Mouse (Mus musculus) neural tube, embryonic 14.5 days (tissue): ENCODE measurements at regions not wholly inside any gene's neighbourhood (a gene's known extent, or its start where the extent isn't known, plus 50 kb on each side); places are given as distances from the start of the nearest gene placed in this dataset.
"Not testable (repeated sequence)": the region's sequence is repeated elsewhere in the genome, so short reads cannot be mapped to it uniquely, and the experiment has no call there.

Source experiments
- ATAC-seq: fragments of 200-750 bp; cut with Nextera tagmentation; 2 replicates; pipeline ENCODE4 v1.8.0; 2017; ENCODE audit warnings: low read depth, mild to moderate bottlenecking, moderate TSS enrichment, moderate library complexity
- H3K27ac ChIP-seq: fragments of 300-500 bp; sonication (generic); 2 replicates; pipeline ENCODE4 v1.5.1; 2014; ENCODE audit warnings: low read depth, mild to moderate bottlenecking, control low read depth, low read length, moderate library complexity, mixed read lengths
- H3K27me3 ChIP-seq: fragments of 300-500 bp; sonication (generic); 2 replicates; pipeline ENCODE4 v1.6.1; 2014; ENCODE audit warnings: low read length; ENCODE audit not compliant: control insufficient read depth, insufficient read depth
- H3K36me3 ChIP-seq: fragments of 300-500 bp; sonication (generic); 2 replicates; pipeline ENCODE4 v1.6.1; 2014; ENCODE audit warnings: low read length, mixed read lengths; ENCODE audit not compliant: control insufficient read depth, insufficient read depth
- H3K4me1 ChIP-seq: fragments of 300-500 bp; sonication (generic); 2 replicates; pipeline ENCODE4 v1.6.1; 2014; ENCODE audit warnings: low read length; ENCODE audit not compliant: control insufficient read depth, insufficient read depth
- H3K4me2 ChIP-seq: fragments of 300-500 bp; sonication (generic); 2 replicates; pipeline ENCODE4 v1.6.1; 2014; ENCODE audit warnings: mild to moderate bottlenecking, low read depth, low read length, control low read depth
- H3K4me3 ChIP-seq: fragments of 300-500 bp; sonication (generic); 2 replicates; pipeline ENCODE4 v1.5.1; 2014; ENCODE audit warnings: low read depth, low read length, control low read depth, mixed read lengths
- H3K9ac ChIP-seq: fragments of 300-500 bp; sonication (generic); replicated peaks from 2 replicates; pipeline ENCODE4 v1.6.1; 2014; ENCODE audit warnings: low read depth, mild to moderate bottlenecking, control low read depth, low read length, mixed read lengths
- H3K9me3 ChIP-seq: fragments of 300-500 bp; sonication (generic); 2 replicates; pipeline ENCODE4 v1.6.1; 2016; ENCODE audit warnings: low read length; ENCODE audit not compliant: control insufficient read depth
- WGBS: fragments of 180-500 bp; shearing (Covaris S2); extraction: QIAGEN DNeasy Blood & Tissue Kit; methylation state at CpG from one replicate; pipeline ENCODE4 v1.1.7; 2014; 5-methylcytosine and 5-hydroxymethylcytosine counted together

GRCm38 (mm10) chr6:144919750-144920149, 138.0 kb upstream of the Sox5 start:
- no peaks in the 10 kb centered on the region for H3K36me3 ChIP-seq
- no peaks in the 10 kb centered on the region for H3K9me3 ChIP-seq
- WGBS, result 62% methylated on average over 5 of the region's 5 CpGs
- H3K9ac ChIP-seq, result no peak overlapping the region
- H3K27ac ChIP-seq, result no peak overlapping the region
- H3K27me3 ChIP-seq, result no peaks in the 10 kb centered on the region
- no peak for ATAC-seq
- no peak overlapping the region for H3K4me2 ChIP-seq
- no peak overlapping the region for H3K4me3 ChIP-seq
- no peaks in the 10 kb centered on the region for H3K4me1 ChIP-seq

- no peak overlapping the region for H3K4me2 ChIP-seq
- H3K9me3 ChIP-seq, result no peaks in the 10 kb centered on the region
- ATAC-seq, result no peak
- 62% methylated on average over 8 of the region's 8 CpGs for WGBS
- H3K27ac ChIP-seq, result no peak overlapping the region
- no peak overlapping the region for H3K4me3 ChIP-seq
- H3K27me3 ChIP-seq, result no peaks in the 10 kb centered on the region
- no peak overlapping the region for H3K9ac ChIP-seq
- no peaks in the 10 kb centered on the region for H3K4me1 ChIP-seq
- no peaks in the 10 kb centered on the region for H3K36me3 ChIP-seq
These were observed 135.4 kb upstream of the Sox5 start for GRCm38 (mm10) chr6:144917128-144917527.

- no peaks in the 10 kb centered on the region for H3K36me3 ChIP-seq
- no peak overlapping the region for H3K9ac ChIP-seq
- H3K27ac ChIP-seq, result no peak overlapping the region
- no peaks in the 10 kb centered on the region for H3K9me3 ChIP-seq
- no peaks in the 10 kb centered on the region for H3K27me3 ChIP-seq
- no peak overlapping the region for H3K4me3 ChIP-seq
- H3K4me1 ChIP-seq, result no peaks in the 10 kb centered on the region
- WGBS, result 86% methylated on average over 7 of the region's 7 CpGs
- no peak for ATAC-seq
- no peak overlapping the region for H3K4me2 ChIP-seq
These were observed 130.0 kb upstream of the Sox5 start for GRCm38 (mm10) chr6:144911781-144912180.

GRCm38 (mm10) chr6:144910392-144910791, 128.6 kb upstream of the Sox5 start:
- Histone ChIP-seq H3K9ac (no peak overlapping the region), H3K4me1 (no peaks in the 10 kb centered on the region), H3K36me3 (no peaks in the 10 kb centered on the region), H3K4me2 (no peak overlapping the region), H3K27me3 (no peaks in the 10 kb centered on the region), H3K4me3 (no peak overlapping the region), H3K27ac (no peak overlapping the region), H3K9me3 (no peaks in the 10 kb centered on the region)
- WGBS, result 85% methylated on average over 6 of the region's 6 CpGs
- ATAC-seq, result no peak

DNA sequence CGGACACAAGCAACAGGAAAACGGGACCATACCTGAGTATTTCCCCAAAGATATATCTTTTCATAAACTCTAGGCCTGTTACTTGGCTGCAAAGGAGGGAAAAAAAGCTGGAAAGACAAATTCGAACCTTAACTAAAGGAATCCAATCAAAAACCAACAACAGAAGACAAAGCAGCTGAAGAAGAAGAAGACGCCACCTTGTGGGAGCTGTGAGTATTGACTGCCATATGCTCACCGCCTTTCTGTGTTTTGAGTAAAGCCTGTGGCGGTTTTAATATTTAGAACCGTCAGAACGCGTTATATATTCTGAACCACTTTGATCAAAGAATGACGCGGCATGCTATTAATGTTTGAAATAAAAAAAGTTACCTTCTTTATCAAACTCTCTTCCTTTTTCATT, 126.9 kb upstream of the Sox5 start:
- no peaks in the 10 kb centered on the region for H3K4me1 ChIP-seq
- H3K4me2 ChIP-seq, result no peak overlapping the region
- H3K4me3 ChIP-seq, result no peak overlapping the region
- WGBS, result 93% methylated on average over 11 of the region's 11 CpGs
- H3K27me3 ChIP-seq, result no peaks in the 10 kb centered on the region
- no peak for ATAC-seq
- no peak overlapping the region for H3K9ac ChIP-seq
- H3K9me3 ChIP-seq, result no peaks in the 10 kb centered on the region
- H3K27ac ChIP-seq, result no peak overlapping the region
- H3K36me3 ChIP-seq, result no peaks in the 10 kb centered on the region

- 35% methylated on average over 10 of the region's 10 CpGs for WGBS
- Histone ChIP-seq H3K9me3 (no peaks in the 10 kb centered on the region), H3K27me3 (no peaks in the 10 kb centered on the region), H3K4me2 (no peak overlapping the region), H3K36me3 (no peaks in the 10 kb centered on the region), H3K4me3 (no peak overlapping the region), H3K27ac (no peak overlapping the region), H3K4me1 (no peaks in the 10 kb centered on the region), H3K9ac (no peak overlapping the region)
- ATAC-seq, result no peak
These were observed 121.4 kb upstream of the Sox5 start for GRCm38 (mm10) chr6:144903156-144903555.

DNA sequence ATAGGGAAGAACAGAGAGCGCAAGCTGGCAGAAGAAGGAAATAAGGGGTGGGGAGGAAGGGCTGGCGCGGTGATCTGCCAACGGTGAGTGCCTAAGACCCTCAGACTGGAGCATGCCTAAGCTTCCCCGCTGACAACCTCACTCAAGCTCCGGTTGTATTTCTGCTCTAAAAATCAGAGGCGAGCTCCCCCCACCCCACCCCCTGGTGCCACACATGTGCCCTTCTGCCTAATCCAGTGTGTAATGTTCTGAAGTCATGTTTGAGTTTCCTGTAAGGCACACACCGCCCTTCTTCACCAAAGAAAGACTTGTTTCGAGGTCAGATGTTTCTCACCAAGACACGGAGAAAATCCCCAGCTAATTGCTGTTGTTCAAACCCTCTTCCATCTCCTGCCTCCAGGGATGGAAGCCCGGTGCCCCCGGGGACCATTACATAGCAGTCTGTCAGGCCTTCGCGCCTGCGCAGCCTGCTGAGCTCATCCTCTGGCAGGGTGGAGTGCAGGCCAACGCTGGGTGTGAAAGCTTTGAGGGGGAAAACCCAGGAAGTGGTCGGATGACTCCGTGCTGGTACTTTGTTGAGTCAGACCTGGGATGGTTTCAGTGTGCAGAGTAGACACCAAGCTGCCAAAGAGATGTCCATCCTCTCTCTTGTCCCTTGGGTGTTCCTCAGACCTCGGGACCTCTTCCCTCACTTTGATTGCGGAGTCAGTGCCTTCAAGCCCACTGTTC, 120.7 kb upstream of the Sox5 start:
- Histone ChIP-seq H3K4me3 (no peak overlapping the region), H3K27ac (no peak overlapping the region), H3K36me3 (no peaks in the 10 kb centered on the region), H3K4me1 (no peaks in the 10 kb centered on the region), H3K9ac (no peak overlapping the region), H3K4me2 (no peak overlapping the region), H3K9me3 (no peaks in the 10 kb centered on the region), H3K27me3 (no peaks in the 10 kb centered on the region)
- ATAC-seq, result no peak
- WGBS, result 69% methylated on average over 20 of the region's 20 CpGs

DNA sequence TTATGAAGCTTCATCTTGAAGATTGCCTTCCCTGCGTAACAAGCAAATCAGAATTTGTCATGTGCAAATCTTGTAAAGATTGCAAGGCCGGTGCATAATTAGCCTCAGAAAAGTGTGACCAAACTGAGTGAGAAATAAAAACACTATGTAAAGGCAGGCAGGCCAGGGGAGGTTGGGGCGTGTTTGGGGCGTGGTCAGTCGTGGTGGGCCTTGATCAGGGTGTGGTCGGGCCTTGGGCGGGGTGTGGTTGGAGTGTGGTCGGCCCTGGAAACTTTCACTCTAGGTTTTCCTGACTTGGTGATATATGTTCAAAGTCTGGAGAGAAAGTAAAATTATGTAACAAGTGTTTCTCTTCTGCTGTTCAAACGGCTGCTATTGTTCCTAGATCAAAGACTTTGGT, 120.0 kb upstream of the Sox5 start:
- 68% methylated on average over 9 of the region's 9 CpGs for WGBS
- no peak for ATAC-seq
- no peak overlapping the region for H3K9ac ChIP-seq

DNA sequence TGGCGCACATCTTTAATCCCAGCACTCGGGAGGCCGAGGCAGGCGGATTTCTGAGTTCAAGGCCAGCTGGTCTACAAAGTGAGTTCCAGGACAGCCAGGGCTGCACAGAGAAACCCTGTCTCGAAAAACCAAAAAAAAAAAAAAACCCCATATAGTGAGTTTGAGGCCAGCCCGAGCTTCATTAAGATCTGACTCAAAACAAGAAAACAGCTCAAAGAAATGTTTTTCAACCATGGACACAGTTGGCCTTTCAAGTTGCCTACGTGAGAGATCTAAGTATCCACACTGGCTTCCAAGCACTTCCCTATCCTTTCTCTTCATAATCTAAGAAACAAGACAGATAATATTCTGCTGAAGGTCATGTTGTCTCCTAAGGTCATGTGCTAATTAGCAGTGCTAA, 119.1 kb upstream of the Sox5 start:
- not testable (repeated sequence) for H3K4me2 ChIP-seq, H3K9me3 ChIP-seq, H3K9ac ChIP-seq, H3K4me1 ChIP-seq, ATAC-seq, H3K27ac ChIP-seq, H3K4me3 ChIP-seq, H3K27me3 ChIP-seq, H3K36me3 ChIP-seq
- 93% methylated on average over 7 of the region's 7 CpGs for WGBS

More for the DNA sequence above, 120.0 kb upstream of the Sox5 start:
- Histone ChIP-seq H3K27ac (no peak overlapping the region), H3K27me3 (no peaks in the 10 kb centered on the region), H3K4me2 (no peak overlapping the region), H3K4me1 (no peaks in the 10 kb centered on the region), H3K4me3 (no peak overlapping the region), H3K9me3 (no peaks in the 10 kb centered on the region), H3K36me3 (no peaks in the 10 kb centered on the region)
